Comparison of ENCODE assay signal across 8 mouse cellular contexts in genomic region chr2:4436361-4437231, GRCm38 (mm10).
DNase-seq lines count a peak whose midpoint lies in the region; ATAC-seq lines count a peak whose summit lies in the region.

No protein-coding gene starts in this region.

- peak; percentile 73 for DNase-seq in layer of hippocampus, adult 11-12 months (ENCODE audit: low spot score)
- DNase-seq in layer of hippocampus, adult 9-10 months (ENCODE audit: low spot score), result no peak
- DNase-seq in forebrain, embryonic 11.5 days (ENCODE audit: low spot score), result no peak
- peak; percentile 79 to 81 for DNase-seq in layer of hippocampus, postnatal 36 days
- peak; percentile 74 for DNase-seq in retina, embryonic 14.5 days (ENCODE audit: low spot score)
- no peak for DNase-seq in heart, postnatal 25 days (ENCODE audit: low spot score)
- no peak for DNase-seq in adrenal gland, adult 8-10 months

- intact Hi-C loops in heart, postnatal 25 days (cut with DNase I), result loop anchor here (5.0 kb wide), 1 partner anchor 56 kb away; no protein-coding TSS in a partner anchor

- no peaks in the 10 kb centered on the region; the same call in 1 of the 2 replicates for H3K36me3 ChIP-seq in forebrain, embryonic 11.5 days (ENCODE audit: control insufficient read depth, insufficient read depth, low read length)
- no peaks in the 10 kb centered on the region; the same call in 1 of the 2 replicates for H3K36me3 ChIP-seq in heart, embryonic 12.5 days

- H3K4me1 ChIP-seq in forebrain, embryonic 11.5 days (replicated peaks; ENCODE audit: control insufficient read depth, insufficient read depth, low read length), result peaks cover 3% of the 10 kb centered on the region; the same call in 1 of the 2 replicates
- peaks cover 66% of the 10 kb centered on the region for H3K4me1 ChIP-seq in heart, embryonic 12.5 days (replicated peaks)

- no peak overlapping the region for H3K4me3 ChIP-seq in forebrain, embryonic 11.5 days (ENCODE audit: low read depth, low read length)
- no peak overlapping the region for H3K4me3 ChIP-seq in heart, embryonic 12.5 days

- H3K27me3 ChIP-seq in forebrain, embryonic 11.5 days (ENCODE audit: control insufficient read depth, insufficient read depth, low read length), result no peaks in the 10 kb centered on the region
- no peaks in the 10 kb centered on the region for H3K27me3 ChIP-seq in heart, embryonic 12.5 days (replicated peaks)

- no peak overlapping the region for H3K4me2 ChIP-seq in forebrain, embryonic 11.5 days (ENCODE audit: low read depth, low read length, severe bottlenecking)
- no peak overlapping the region for H3K4me2 ChIP-seq in heart, embryonic 12.5 days

- peak overlapping the region; percentile 70 for H3K27ac ChIP-seq in forebrain, embryonic 11.5 days (ENCODE audit: low read depth, low read length)
- H3K27ac ChIP-seq in heart, embryonic 12.5 days (ENCODE audit: poor library complexity, severe bottlenecking), result no peak overlapping the region

- WGBS in forebrain, embryonic 11.5 days, result 77% methylated on average over 19 of the region's 19 CpGs
- WGBS in heart, embryonic 12.5 days, result 68% methylated on average over 19 of the region's 19 CpGs

- peak; percentile 75 for ATAC-seq in forebrain, embryonic 11.5 days (replicated peaks; ENCODE audit: low FRiP score)
- no peak for ATAC-seq in heart, embryonic 12.5 days (ENCODE audit: insufficient number of reproducible peaks, low FRiP score)

- H3K9me3 ChIP-seq in forebrain, embryonic 11.5 days (ENCODE audit: control insufficient read depth, low read length), result no peaks in the 10 kb centered on the region
- H3K9me3 ChIP-seq in heart, embryonic 12.5 days (replicated peaks), result no peaks in the 10 kb centered on the region

- H3K9ac ChIP-seq in forebrain, embryonic 11.5 days (ENCODE audit: low read length), result no peak overlapping the region
- no peak overlapping the region for H3K9ac ChIP-seq in heart, embryonic 12.5 days

Comparison
In these comparisons a context has a peak if more than half of its experiments do, and no peak if none do; other contexts are left out.
1. DNase-seq: peak in layer of hippocampus, adult 11-12 months (single experiment), layer of hippocampus, postnatal 36 days (2 of 2) and retina, embryonic 14.5 days (single experiment); none in layer of hippocampus, adult 9-10 months (single experiment), forebrain, embryonic 11.5 days (single experiment), heart, postnatal 25 days (single experiment) and adrenal gland, adult 8-10 months (single experiment).